Mouse (Mus musculus) neutrophil, adult 5-6 weeks (primary cell): Measurements from ENCODE around the gene Gm48552. TPM values are rescaled to one million over a fixed set of nuclear protein-coding genes. Genes with fewer than 3 reads are reported as not detected.

ENCODE experiments used
- ATAC-seq: fragments of 151-379, 151-347 bp; 2 replicates; pipeline ENCODE4 v1.8.0; 2017; ENCODE audit warnings: mild to moderate bottlenecking, moderate TSS enrichment; ENCODE audit not compliant: insufficient number of reproducible peaks, poor library complexity, low FRiP score, severe bottlenecking; ENCODE audit errors: extremely low read depth
- total RNA-seq: library from RNA; stranded (forward); fragments of 200-1000 nt; gene quantifications from 2 replicates; pipeline ENCODE4 v1.2.3, GENCODE M21; 2017

The Gm48552 gene
- total RNA-seq, 1 experiment from 2014 or later = not detected

GRCm38 (mm10) chr10:81414682-81415081, 25.9 kb downstream of the Gm48552 start:
- no peak for ATAC-seq

GRCm38 (mm10) chr10:81415146-81415545, 26.3 kb downstream of the Gm48552 start:
- no peak for ATAC-seq

GRCm38 (mm10) chr10:81415549-81416310, 26.9 kb downstream of the Gm48552 start:
- ATAC-seq = no peak

GRCm38 (mm10) chr10:81416581-81417226, 27.9 kb downstream of the Gm48552 start:
- no peak for ATAC-seq

GRCm38 (mm10) chr10:81417227-81418215, 28.7 kb downstream of the Gm48552 start:
- ATAC-seq = no peak

GRCm38 (mm10) chr10:81418216-81419070, 29.6 kb downstream of the Gm48552 start:
- ATAC-seq = no peak

- ATAC-seq = no peak
Observed at GRCm38 (mm10) chr10:81419111-81419928, 30.5 kb downstream of the Gm48552 start.

GRCm38 (mm10) chr10:81420191-81420767, 31.5 kb downstream of the Gm48552 start:
- ATAC-seq = no peak

- ATAC-seq = no peak
Observed at GRCm38 (mm10) chr10:81421041-81421796, 32.4 kb downstream of the Gm48552 start.

- no peak for ATAC-seq
Observed at GRCm38 (mm10) chr10:81421797-81422100, 32.9 kb downstream of the Gm48552 start.

GRCm38 (mm10) chr10:81422191-81422590, 33.4 kb downstream of the Gm48552 start:
- ATAC-seq = no peak

- no peak for ATAC-seq
Observed at GRCm38 (mm10) chr10:81422661-81423217, 33.9 kb downstream of the Gm48552 start.

- no peak for ATAC-seq
Observed at GRCm38 (mm10) chr10:81423476-81424245, 34.9 kb downstream of the Gm48552 start.

- ATAC-seq = no peak
Observed at GRCm38 (mm10) chr10:81424246-81425051, 35.6 kb downstream of the Gm48552 start.

GRCm38 (mm10) chr10:81425236-81425850, 36.5 kb downstream of the Gm48552 start:
- ATAC-seq = no peak
